Mouse (Mus musculus): ENCODE results near the gene Lrrc59. TPM values are rescaled to one million over a fixed set of nuclear protein-coding genes. Genes with fewer than 3 reads are reported as not detected.

Gene Lrrc59
- polyA plus RNA-seq, 1 experiment, result 198 TPM

DNA sequence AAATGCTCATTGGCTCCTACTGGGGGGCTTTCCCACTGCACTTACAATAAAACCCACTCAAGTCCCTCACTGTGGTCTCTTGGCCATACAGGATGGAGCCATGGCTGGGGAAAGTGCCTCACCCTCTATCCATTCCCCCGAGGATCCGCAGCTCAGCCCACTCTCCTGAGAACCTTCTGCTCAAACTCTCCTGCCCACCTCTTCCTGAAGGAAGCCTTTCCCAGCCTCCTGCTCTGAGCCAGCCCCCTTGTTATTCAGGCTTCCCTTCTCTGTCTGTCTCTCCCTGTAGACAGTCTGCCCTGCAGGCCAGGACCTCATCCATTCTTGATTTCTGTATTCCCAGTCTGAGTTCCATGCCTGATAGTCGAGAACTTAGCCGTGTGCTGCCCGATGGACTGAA is 45.4 kb downstream of the Lrrc59 start:
- TF ChIP-seq GATA1 (IDR thresholded peaks at IDR 0.05; ENCODE audit: low read length), result no peak

DNA sequence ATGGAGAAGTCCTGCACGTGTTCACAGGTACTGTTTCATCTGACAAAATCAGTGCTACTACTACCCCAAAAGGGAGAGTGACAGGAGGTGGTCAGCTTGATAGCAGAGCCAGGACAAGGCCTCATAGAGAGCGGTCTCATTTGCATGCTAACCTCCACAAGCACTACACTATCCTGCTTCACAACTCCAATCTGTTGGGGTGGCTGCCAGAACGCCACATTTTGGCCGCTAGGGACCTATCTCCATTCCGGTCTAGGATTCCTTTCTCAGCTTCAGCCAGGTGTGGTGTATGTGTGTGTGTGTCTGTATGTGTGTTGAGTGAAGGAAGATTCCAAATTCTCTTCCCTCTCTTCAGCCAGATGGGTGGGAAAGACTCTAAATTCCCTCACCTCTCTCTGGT is 45.9 kb downstream of the Lrrc59 start:
- no peak for TF ChIP-seq GATA1 (IDR thresholded peaks at IDR 0.05; ENCODE audit: low read length)

- TF ChIP-seq GATA1 (IDR thresholded peaks at IDR 0.05; ENCODE audit: low read length), result no peak
Observed at GRCm38 (mm10) chr11:94676308-94676707, 46.7 kb downstream of the Lrrc59 start.

- no peak for TF ChIP-seq GATA1 (IDR thresholded peaks at IDR 0.05; ENCODE audit: low read length)
Observed at GRCm38 (mm10) chr11:94676754-94677606, 47.4 kb downstream of the Lrrc59 start, which contains the start of gene Xylt2. TSS of gene Xylt2 (minus strand) at chr11:94677515.

DNA sequence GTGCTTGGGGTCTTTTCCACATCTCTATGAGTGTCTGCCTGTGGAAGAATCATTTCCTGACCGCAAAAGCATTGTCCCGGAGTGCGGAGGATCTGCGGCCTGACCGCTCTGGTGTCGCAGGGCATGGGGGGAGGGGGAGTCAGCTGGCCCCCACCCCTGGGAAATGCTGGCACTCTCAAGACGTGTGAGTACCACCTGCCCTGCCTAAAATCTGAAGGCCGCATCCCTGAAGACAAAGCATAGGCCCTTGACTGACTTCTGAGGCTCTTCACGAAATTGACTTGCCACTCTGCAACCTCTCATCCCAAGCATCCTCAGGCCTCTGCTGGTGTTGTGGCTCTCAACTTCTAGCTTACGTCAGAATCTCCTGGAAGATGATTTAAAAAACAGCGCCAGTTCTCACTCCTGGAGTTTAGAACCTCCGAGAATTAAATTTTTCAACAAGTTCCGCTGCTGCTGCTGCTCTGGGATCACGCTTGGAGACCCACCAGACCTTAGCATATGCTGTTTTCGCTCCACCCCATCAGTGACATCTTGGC is 48.1 kb downstream of the Lrrc59 start:
- TF ChIP-seq GATA1 (IDR thresholded peaks at IDR 0.05; ENCODE audit: low read length), result no peak

GRCm38 (mm10) chr11:94680639-94681038 is 51.1 kb downstream of the Lrrc59 start:
- TF ChIP-seq GATA1 (IDR thresholded peaks at IDR 0.05; ENCODE audit: low read length), result no peak

- TF ChIP-seq GATA1 (IDR thresholded peaks at IDR 0.05; ENCODE audit: low read length), result no peak
Observed at GRCm38 (mm10) chr11:94681640-94682039, 52.1 kb downstream of the Lrrc59 start.

DNA sequence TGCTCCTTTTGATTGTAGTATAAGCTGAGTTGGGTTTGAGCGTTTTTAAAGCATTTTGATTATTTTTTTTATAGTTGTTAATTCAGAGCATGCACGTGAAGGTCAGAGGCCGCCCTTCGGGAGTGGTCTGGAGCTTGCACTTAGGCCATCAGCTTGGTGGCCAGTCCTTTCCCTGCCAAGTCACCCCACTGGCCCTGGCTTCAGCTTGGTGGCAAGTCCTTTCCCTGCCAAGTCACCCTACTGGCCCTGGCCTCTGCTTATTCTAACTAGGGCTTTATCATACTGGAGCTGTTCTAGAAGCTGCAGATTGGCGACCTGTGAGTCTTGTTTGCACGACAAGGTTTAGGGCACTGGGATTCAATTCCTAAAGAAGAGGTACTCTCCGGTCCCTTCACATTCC is 52.9 kb downstream of the Lrrc59 start:
- no peak for TF ChIP-seq GATA1 (IDR thresholded peaks at IDR 0.05; ENCODE audit: low read length)

- TF ChIP-seq GATA1 (IDR thresholded peaks at IDR 0.05; ENCODE audit: low read length), result no peak
Observed at GRCm38 (mm10) chr11:94687178-94687577, 57.6 kb downstream of the Lrrc59 start.

Other genes with a start within 250 kb of the Lrrc59 start
- gene Abcc3, start 236.8 kb upstream of the Lrrc59 start, polyA plus RNA-seq (2012), result not detected in 2 replicates
- gene Cacna1g, start 155.6 kb upstream of the Lrrc59 start, polyA plus RNA-seq (2012), result not detected in 2 replicates
- gene Spata20, start 143.6 kb upstream of the Lrrc59 start, polyA plus RNA-seq (2012), result not detected in 2 replicates
- not detected in 2 replicates for gene Epn3, start 129.8 kb upstream of the Lrrc59 start, polyA plus RNA-seq (2012)
- gene Mycbpap, start 108.0 kb upstream of the Lrrc59 start, polyA plus RNA-seq (2012), result not detected in 2 replicates
- gene Rsad1, start 80.5 kb upstream of the Lrrc59 start, polyA plus RNA-seq (2012), result 7.4 and 9.0 TPM in 2 replicates
- not detected in 2 replicates for gene Chad, start 64.7 kb upstream of the Lrrc59 start, polyA plus RNA-seq (2012)
- gene Acsf2, start 27.9 kb upstream of the Lrrc59 start, polyA plus RNA-seq (2012), result 0.08 and 0.17 TPM in 2 replicates
- gene Mrpl27, start 24.0 kb downstream of the Lrrc59 start, polyA plus RNA-seq (2012), result 108 and 114 TPM in 2 replicates
- gene Eme1, start 24.2 kb downstream of the Lrrc59 start, polyA plus RNA-seq (2012), result 31.3 and 44.4 TPM in 2 replicates
- 12.6 and 13.4 TPM in 2 replicates for gene Xylt2, start 47.7 kb downstream of the Lrrc59 start, polyA plus RNA-seq (2012)
- gene Gm11541, start 74.7 kb downstream of the Lrrc59 start, polyA plus RNA-seq (2012), result not detected in 2 replicates
- 0.06 and 0.12 TPM in 2 replicates for gene Cdc34b, start 112.0 kb downstream of the Lrrc59 start, polyA plus RNA-seq (2012)
- not detected in 2 replicates for gene Tmem92, start 152.9 kb downstream of the Lrrc59 start, polyA plus RNA-seq (2012)

Data from G1E-ER4 (cell line).